Mouse (Mus musculus): ENCODE data around the gene Sox2.

DNA sequence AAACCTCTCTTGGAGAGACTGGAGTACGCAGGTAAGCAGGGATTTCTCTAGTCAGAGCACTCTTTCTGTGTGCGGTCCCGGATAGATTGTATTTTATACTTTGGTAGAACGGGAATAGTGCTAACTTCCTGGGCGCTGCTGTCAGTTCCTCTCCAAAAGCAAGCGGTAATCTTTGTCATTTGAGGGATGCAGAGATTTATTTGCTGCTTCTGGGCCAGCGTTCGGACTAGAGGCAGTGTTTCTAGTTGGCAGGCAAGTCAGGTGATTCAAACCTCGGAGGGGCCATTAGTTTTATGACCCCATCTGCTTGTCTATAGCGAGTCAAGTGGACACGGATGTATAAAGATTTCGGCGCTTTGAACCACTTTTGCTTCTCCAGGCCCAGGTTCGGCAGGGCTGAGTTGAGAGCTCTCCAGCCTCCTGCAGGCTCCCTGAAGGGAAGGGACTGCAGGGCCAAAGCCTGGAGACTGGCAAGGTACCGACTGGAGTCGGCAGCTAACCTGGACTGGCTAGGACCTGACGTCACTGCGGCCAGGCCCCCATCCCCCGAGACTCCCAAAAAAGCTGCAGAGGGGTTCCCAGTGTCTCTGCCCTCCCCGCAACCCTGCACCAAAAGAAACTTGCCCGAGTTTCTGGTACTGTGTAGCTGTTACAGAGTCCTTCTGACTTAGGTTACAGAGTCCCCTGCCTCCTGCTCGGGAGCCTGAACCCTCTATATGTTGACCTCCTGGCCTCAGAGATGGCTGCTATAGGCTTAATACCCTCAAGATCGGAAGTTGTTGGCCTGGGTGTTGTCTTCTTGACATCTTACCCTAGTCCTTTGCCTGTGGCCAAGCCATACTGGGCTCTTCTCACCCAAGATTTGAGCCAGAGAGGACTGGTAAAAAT is 6.9 kb downstream of the Sox2 start:
- no peak for TF ChIP-seq CTCF (IDR thresholded peaks at IDR 0.05; ENCODE audit: low read depth)
- no peak for TF ChIP-seq EP300 (IDR thresholded peaks at IDR 0.05; ENCODE audit: low read depth)
